Mouse (Mus musculus) CD4-positive, CD25-positive, alpha-beta regulatory T cell, adult 4 months (primary cell): ENCODE data around the gene Fgfrl1. TPM values are rescaled to one million over a fixed set of nuclear protein-coding genes. Genes with fewer than 3 reads are reported as not detected.
"Not testable (repeated sequence)": the region's sequence is repeated elsewhere in the genome, so short reads cannot be mapped to it uniquely, and the experiment has no call there.

Experiments used
- ATAC-seq: one replicate; pipeline ENCODE4 v1.8.0; 2017
- polyA plus RNA-seq, 2 experiments: library from polyadenylated mRNA; unstranded; fragments of 100-300 nt; shearing (Covaris generic); gene quantifications; one replicate each; pipeline ENCODE4 v1.2.1; 2017

Gene Fgfrl1
- polyA plus RNA-seq, 2 experiments from 2014 or later, result 0.67 TPM; not detected in 1

DNA sequence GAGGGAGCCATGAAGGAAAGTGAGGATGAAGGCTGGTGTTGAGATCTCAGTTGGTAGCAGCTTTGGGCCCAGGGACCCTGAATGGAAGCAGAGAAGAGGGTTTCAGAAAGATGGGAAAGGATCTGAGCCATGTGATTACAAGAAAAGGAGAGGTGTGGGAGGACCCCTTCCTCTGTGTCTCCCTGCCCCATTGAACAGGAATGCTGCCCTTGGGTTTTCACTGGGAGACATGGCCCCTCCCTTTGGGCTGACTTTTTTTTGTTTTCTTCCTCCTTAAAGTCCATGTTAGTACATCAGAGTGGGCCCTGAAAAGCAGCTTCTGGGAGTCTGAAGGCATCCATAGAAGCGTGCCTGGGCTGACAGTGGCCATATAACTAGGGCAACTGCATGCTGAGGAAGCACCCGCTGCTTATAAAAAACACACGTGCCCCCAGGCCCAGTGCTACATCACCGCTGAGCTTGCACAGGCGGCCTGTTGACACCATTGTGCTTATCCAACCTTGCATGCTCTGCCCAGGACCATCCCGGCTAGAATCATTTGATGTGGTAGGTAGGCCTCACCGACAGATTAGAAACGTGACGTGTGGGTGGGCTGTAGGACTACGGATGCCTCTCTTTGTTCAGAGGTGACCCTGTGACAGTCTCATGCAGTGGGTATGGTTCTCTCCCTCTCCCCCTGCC lies 9.3 kb downstream of the Fgfrl1 start:
- no peak for ATAC-seq

DNA sequence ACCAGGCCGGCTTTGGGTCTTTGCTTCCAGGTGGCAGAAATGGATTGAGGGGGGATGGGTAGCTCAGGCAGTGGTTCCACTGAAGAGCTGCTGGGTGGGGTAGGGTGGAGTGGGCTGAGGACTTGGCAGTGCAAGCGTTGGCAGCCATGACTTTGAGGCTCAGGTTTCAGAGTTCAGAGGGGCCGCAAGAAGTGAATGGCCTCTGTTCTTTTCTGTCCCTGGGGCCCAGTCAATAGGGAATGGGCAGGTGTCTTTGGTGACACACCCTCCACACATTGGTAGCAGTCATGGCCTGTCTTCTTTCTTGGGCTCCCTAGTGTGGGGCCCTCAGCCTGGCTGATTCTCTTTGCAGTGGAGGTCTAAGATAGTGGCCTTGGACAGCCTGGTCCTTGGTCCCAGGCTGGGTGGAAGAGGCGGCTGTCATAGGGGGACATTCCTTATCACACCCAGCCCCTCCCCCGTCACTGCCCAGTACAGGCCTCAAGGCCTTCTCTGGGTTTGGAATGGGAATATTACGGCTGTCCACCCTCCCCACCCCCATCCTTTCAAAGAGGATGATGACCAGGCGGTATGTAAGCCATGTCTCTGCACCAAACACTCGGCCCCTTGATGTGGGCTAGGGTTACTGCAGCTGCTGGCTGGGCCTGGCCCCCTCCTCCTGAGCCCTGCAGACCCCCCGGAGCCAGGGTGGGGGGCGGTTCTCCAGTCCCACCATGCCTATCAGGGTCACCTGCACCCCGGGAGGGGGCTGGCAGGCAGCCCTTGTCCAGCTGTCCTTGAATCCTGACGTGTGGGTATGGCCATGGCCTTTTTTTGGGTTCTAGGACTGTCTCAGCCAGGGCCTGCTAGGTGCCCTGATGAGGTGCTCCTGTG lies 11.8 kb downstream of the Fgfrl1 start:
- ATAC-seq, result no peak

DNA sequence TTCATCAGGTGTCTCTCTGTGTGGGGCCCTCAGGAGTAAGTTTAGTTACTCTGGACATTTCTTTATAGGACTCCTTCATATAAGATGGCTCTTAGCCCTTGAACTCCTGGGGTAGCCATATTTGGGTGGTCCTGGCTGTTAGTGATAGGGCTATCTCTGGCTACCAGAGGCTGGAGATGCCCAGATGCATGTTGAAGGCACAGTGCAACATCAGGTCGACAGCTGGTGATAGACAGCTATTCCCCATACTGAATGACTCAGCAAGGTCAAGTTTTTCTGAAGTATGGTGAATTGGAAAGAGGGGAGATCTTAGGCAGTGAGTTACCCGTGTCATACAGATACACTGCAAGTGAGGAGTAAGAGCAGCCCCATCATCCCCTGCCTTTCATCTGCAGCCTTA lies 15.6 kb downstream of the Fgfrl1 start:
- ATAC-seq, result no peak

GRCm38 (mm10) chr5:108708419-108708818 lies 16.2 kb downstream of the Fgfrl1 start:
- ATAC-seq, result no peak

GRCm38 (mm10) chr5:108708981-108709731 lies 17.0 kb downstream of the Fgfrl1 start:
- ATAC-seq, result no peak

- no peak for ATAC-seq
Measured at GRCm38 (mm10) chr5:108711968-108712367, 19.8 kb downstream of the Fgfrl1 start.

- no peak for ATAC-seq
Measured at GRCm38 (mm10) chr5:108713096-108713495, 20.9 kb downstream of the Fgfrl1 start.

DNA sequence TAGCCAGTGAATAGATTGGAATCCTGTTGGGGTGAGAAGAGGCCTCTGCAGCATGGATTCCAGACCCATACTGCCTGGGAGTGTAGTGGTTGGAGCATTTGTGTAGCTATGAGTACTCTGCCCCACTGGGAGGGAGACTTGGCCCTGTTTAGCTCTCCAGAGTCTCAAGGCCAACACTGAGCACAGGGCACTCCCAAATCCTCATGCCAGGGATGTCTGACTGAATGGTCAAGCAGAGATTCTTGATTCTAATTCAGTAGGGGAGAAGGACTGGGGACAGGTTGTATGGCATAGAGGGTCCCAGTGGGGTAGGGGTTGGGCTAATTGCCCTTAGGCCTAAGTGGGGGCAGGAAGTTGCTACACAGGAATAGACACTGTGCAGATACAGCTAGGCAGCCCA lies 21.5 kb downstream of the Fgfrl1 start:
- no peak for ATAC-seq

GRCm38 (mm10) chr5:108714149-108714548 lies 22.0 kb downstream of the Fgfrl1 start:
- ATAC-seq, result no peak

DNA sequence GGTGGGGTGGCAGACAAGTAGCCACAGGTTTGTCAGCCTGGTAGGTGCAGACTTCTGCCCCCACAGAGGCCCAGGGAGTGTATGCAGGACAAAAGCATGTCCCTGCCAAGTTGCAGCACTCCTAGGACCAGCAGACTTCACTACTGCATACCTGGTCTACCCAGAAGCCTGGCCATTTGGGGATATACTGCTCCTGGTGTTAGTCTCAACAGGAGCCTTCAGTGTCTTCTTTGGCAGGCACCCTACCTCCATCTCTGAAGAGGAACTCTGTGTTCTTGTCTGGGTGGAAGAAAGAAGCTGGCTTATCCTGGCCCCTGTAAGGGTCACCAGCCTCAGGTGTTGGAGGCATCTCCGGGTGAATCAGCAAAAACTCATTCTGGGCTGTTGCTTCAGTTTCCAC lies 23.8 kb downstream of the Fgfrl1 start:
- ATAC-seq, result no peak

DNA sequence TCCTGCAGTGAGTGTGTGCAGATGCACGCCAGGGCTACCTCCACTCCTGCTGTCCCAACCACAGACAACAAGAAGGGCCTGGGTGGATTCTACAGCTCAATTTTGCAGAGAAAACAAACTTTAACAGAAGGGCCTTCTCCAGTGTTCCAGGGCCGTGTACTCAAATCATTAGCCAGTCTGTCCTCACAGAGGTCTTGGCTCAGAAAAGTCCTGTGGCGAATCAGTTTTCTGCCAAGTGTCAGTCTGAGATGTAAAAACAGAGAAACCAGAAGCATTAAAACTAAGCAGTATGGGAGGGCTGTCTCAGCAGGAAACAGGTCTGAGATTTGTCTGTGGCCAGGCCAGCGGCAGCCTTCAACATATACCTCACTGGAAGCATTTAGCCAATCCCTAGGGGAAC lies 25.9 kb downstream of the Fgfrl1 start:
- ATAC-seq, result no peak

DNA sequence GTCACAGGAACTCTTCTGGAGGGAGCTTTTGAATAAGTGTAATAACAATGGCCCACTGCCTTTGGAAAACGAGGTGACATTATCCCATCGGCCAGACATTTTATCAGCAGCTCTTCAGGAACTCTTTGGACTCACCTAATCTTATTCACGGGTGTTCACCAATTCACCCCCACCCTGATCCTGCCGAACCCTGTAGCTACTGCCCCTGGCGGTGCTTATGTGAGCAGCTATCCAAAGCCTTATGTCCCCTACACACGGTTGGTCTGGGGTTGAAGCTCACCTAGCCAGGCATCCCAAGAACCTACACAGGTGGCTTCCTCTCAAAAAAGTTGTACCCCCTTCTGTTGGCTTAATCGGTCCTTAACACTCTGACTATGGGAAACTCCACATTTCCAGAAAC lies 27.6 kb downstream of the Fgfrl1 start:
- ATAC-seq, result no peak

GRCm38 (mm10) chr5:108724006-108724405 lies 31.8 kb downstream of the Fgfrl1 start:
- no peak for ATAC-seq

DNA sequence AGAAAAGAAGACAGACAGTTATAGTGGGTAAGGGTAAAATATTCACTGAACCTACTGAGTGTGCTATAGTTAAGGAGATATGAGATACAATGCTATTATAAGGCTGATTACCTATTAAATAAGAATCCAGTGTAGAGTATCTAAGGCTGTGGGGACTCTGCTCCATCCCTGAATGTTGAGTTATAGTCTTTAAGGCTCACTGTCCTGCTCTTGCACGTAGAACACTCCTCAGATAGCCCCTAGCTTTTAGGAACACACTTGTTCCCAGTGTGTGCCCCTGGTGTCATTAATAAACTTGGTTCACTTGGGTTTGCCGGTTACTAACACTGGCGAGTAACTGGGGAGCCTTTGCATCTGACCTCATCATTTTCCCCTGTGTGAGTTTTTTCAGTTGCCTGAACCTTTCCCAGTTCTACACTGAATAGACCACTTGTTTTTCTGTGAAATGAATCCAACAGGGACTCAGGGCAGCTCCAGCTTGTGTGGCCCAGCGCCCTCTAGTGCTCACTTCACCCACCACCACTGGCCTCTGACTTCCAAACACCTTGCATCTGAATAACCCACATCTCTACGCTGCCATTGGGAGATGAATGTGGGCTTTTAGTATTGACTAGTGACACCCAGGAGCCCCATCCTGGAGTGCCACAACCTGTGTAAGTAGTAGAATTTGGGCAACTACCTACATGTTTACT lies 34.5 kb downstream of the Fgfrl1 start:
- peak; percentile 47 for ATAC-seq

- ATAC-seq, result no peak
Measured at GRCm38 (mm10) chr5:108727425-108727824, 35.2 kb downstream of the Fgfrl1 start.

- no peak for ATAC-seq
Measured at GRCm38 (mm10) chr5:108741844-108742243, 49.7 kb downstream of the Fgfrl1 start.

DNA sequence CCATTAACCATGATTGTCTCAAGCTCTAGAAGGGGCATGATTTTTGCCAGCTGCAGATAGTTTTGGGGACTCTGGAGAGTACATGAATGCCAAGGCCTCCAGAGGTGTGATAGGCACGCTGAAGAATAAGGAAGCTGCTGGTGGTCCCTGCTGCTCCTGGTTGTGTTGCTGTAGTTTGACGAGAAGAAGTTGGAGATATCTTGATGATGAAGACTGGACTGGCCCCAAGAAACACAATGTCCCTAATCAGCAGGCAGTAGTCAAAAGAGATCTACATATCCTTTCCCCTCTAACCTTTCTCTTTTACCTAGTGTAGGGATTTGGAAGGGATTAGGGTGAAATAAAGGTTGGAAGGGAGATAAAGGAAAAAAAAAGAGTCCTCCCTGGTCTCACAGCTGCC lies 50.4 kb downstream of the Fgfrl1 start:
- ATAC-seq, result no peak

DNA sequence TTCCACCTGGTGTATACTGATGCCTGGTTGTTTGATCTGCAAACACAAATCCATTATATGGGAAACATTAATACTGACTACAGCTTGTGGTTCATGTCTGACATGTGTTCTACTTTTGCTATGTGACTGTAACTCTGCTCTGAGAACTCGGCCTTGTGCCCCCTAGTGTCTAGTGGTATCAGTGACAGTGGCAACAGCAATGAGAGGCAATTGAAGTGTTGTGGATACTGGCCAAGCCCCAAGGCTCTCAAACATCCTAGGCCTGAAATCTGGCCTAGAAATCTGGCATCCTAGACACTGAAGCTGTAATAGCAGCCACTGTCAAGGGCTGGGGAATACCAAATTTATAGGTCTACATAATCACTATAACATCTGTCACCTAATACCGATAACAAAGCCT lies 51.7 kb downstream of the Fgfrl1 start:
- ATAC-seq, result no peak

GRCm38 (mm10) chr5:108744629-108745028 lies 52.4 kb downstream of the Fgfrl1 start:
- ATAC-seq, result no peak

- ATAC-seq, result no peak
Measured at GRCm38 (mm10) chr5:108750328-108751210, 58.4 kb downstream of the Fgfrl1 start.

DNA sequence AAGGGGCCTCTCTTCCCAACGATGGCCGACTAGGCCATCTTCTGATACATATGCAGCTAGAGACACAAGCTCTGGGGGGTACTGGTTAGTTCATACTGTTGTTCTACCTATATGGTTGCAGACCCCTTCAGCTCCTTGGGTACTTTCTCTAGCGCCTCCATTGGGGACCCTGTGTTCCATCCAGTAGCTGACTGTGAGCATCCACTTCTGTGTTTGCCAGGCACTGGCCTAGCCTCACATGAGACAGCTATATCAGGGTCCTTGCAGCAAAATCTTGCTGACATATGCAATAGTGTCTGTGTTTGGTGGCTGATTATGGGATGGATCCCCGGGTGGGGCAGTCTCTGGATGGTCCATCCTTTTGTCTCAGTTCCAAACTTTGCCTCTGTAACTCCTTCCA lies 59.1 kb downstream of the Fgfrl1 start:
- not testable (repeated sequence) for ATAC-seq
